In the genomic region with DNA sequence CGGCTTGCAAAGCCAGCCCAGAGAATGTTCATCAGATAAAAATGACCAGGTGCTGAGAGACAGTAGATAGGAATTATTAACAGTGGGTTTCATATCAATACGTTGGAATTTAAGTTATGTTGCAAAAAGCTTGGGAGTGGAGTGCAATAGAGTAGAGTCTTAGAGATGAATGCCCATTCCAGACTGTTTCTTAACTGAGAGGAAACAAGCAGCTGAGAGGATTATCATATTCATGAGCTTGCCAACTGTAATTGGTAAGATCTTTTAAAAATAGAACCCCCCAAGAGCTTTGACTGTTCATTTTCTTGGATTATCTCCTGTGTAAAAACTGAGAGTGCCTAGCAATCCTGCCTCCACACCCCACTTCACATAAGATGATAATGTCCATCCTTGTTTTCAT, we compare ENCODE assay signal across 11 mouse cellular contexts.
"Had no signal": no experiment of that assay in that cellular context is flagged by ENCODE, and none has a peak within 500 bp of the region (broad histone marks: within the 10 kb centered on the region; RNA-seq: fewer than 3 reads in every experiment).

No protein-coding gene starts in this region.

- ATAC-seq: liver, embryonic 12.5 days had no signal

- H3K9me3 ChIP-seq: limb, embryonic 15.5 days; liver, embryonic 12.5 days; megakaryocyte, embryonic 14.5 days; neural tube, embryonic 12.5 days had no signal

- H3K36me3 ChIP-seq: limb, embryonic 15.5 days; liver, embryonic 12.5 days; neural tube, embryonic 12.5 days had no signal

- DNase-seq: kidney, postnatal 10 days; lung, embryonic 14.5 days; lung, postnatal 14 days; thymus, postnatal 4 days had no signal

- H3K4me3 ChIP-seq: left cerebral cortex, adult 2 months; limb, embryonic 15.5 days; liver, embryonic 12.5 days; megakaryocyte, embryonic 14.5 days; neural tube, embryonic 12.5 days had no signal

- H3K9ac ChIP-seq: limb, embryonic 15.5 days; liver, embryonic 12.5 days; lung, embryonic 14.5 days; neural tube, embryonic 12.5 days had no signal

- H3K27me3 ChIP-seq: limb, embryonic 15.5 days; liver, embryonic 12.5 days; megakaryocyte, embryonic 14.5 days; neural tube, embryonic 12.5 days had no signal

- H3K27ac ChIP-seq: left cerebral cortex, adult 2 months; limb, embryonic 15.5 days; liver, embryonic 12.5 days; macrophage; neural tube, embryonic 12.5 days; stomach, postnatal 0 days had no signal

- H3K4me2 ChIP-seq: limb, embryonic 15.5 days; liver, embryonic 12.5 days; lung, embryonic 14.5 days; neural tube, embryonic 12.5 days had no signal

- H3K4me1 ChIP-seq: limb, embryonic 15.5 days; liver, embryonic 12.5 days; megakaryocyte, embryonic 14.5 days; neural tube, embryonic 12.5 days had no signal
